Mouse (Mus musculus) liver, adult 10 weeks (tissue): ENCODE data around the gene Clns1a. TPM values are rescaled to one million over a fixed set of nuclear protein-coding genes. Genes with fewer than 3 reads are reported as not detected.

Experiments
- polyA plus RNA-seq: library from polyadenylated mRNA; stranded (reverse); fragments of 350-450 nt; fragmentation: Illumina TruSeq; extraction: RNeasy Lipid Tissue Mini Kit (QIAGEN cat#74804); gene quantifications from one replicate; pipeline ENCODE4 v1.2.3, GENCODE M21; 2014; ENCODE audit warnings: low read depth, low replicate concordance

Gene Clns1a
- 36.0 TPM for polyA plus RNA-seq

DNA sequence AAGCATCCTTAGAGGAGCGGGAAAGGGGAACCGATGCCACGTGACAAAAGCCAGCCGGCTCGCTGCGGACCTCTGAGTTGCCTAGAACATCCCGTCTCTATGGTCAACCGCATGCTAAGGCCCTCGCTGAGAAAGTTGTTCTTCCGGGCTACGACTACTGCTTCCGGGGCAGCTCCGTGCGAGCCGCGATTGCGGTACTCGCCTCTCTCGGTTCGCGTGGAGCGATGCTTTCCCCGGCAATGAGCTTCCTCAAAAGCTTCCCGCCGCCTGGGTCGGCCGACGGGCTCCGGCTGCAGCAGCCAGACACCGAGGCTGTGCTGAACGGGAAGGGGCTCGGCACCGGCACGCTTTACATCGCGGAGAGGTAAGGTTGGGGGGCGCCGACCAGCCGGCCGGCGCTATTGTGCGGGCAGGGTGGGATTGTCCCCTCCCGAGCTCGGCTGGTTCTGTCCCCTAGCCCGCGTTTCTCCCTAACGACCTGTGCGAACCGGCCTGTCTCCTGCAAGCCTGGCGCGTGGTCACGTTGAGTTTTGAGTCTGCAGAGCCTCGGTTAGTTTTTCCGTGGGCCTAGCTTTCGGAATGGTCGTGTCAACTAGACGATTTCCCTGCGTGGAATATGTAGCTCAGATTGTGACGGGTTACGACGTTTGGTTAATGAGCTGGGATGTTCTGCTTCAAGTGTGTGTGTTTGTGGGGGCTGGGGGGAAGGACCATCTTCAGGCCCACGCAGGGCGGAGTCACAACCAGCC lies at the start of gene Clns1a:
Gene Clns1a (plus strand): TSS at position 129 of the 749 bp plus-strand sequence.

DNA sequence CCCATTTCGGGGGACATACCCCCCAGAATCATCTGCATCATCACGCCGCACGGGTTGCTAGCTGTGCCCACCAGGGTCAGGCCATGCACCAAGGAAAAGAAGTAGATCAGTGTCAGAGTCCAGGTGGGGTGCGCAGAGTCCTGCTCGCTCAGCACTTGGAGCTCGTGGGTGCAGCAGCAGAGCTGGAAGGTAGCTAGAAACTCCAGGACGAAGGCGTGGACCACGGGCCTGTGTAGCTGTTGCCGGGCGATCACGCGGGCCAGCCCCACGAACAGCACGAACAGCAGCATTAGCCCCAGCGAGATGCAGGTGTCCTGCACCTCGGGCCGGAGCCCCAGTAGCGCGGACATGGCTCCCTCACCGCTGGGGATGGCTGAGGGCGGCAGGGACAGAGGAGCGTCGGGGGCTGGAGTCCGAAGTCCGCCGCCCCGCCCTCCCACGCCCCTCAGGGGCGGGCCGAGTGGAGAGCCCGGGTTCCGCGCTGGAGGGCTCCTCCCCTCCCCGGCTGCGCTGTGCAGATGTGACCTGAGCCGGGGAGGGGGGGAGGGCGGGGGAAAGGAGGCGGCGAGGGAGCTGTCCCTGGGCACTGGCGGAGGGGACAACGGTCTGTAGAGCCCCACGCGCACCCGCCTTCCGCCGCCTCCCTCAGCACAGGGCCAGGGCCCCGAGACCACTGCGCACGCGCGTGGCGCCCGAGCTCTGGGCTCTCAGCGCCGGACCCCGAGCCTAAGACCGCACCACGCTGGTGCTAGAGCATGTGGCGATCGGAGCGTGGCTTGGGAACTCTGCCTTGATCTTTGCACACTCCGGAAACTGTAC lies 41.4 kb downstream of the Clns1a start, which contains the start of gene Aqp11:
Gene Aqp11 (minus strand): TSS at position 652 of the 819 bp plus-strand sequence.

Other genes with a start within 250 kb of the Clns1a start
- gene Kctd14, start 245.3 kb upstream of the Clns1a start, polyA plus RNA-seq: 0.24 TPM
- gene Ints4, start 215.7 kb upstream of the Clns1a start, polyA plus RNA-seq: 22.5 TPM
- gene Aamdc, start 117.1 kb upstream of the Clns1a start, polyA plus RNA-seq: 16.2 TPM
- gene Rsf1, start 116.7 kb upstream of the Clns1a start, polyA plus RNA-seq: 6.8 TPM
- gene Aqp11, start 41.7 kb downstream of the Clns1a start, polyA plus RNA-seq: 30.5 TPM
- gene Pak1, start 91.9 kb downstream of the Clns1a start, polyA plus RNA-seq: 3.9 TPM
- gene Gdpd4, start 223.3 kb downstream of the Clns1a start, polyA plus RNA-seq: not detected